ENCODE assay signal across 26 mouse cellular contexts in genomic region chr7:129303356-129303755, GRCm38 (mm10). TPM values are rescaled to one million over a fixed set of nuclear protein-coding genes. Genes with fewer than 3 reads are reported as not detected.
"Had no signal": no experiment of that assay in that cellular context is flagged by ENCODE, and none has a peak within 500 bp of the region (broad histone marks: within the 10 kb centered on the region; RNA-seq: fewer than 3 reads in every experiment).

No protein-coding gene starts in this region.

- H3K36me3 ChIP-seq: heart, embryonic 13.5 days; heart, embryonic 15.5 days; hindbrain, embryonic 13.5 days; hindbrain, embryonic 15.5 days; limb, embryonic 13.5 days; limb, embryonic 15.5 days; liver, embryonic 12.5 days had no signal

- H3K9me3 ChIP-seq: heart, embryonic 13.5 days; heart, embryonic 15.5 days; hindbrain, embryonic 13.5 days; hindbrain, embryonic 15.5 days; limb, embryonic 13.5 days; limb, embryonic 15.5 days; liver, embryonic 12.5 days had no signal

- DNase-seq: gastrocnemius, postnatal 14 days; gastrocnemius, postnatal 36 days; heart, adult 11 months; heart, adult 2 months; heart, postnatal 14 days; heart, postnatal 36 days; kidney, adult 2 months; kidney, adult 9 months; kidney, postnatal 25 days; left cerebral cortex, postnatal 4 days had no signal

- H3K27me3 ChIP-seq: heart, embryonic 13.5 days; heart, embryonic 15.5 days; hindbrain, embryonic 13.5 days; hindbrain, embryonic 15.5 days; limb, embryonic 13.5 days; limb, embryonic 15.5 days; liver, embryonic 12.5 days had no signal

- H3K9ac ChIP-seq: heart, embryonic 13.5 days; heart, embryonic 15.5 days; hindbrain, embryonic 13.5 days; hindbrain, embryonic 15.5 days; limb, embryonic 13.5 days; limb, embryonic 15.5 days; liver, embryonic 12.5 days; liver, embryonic 14.5 days had no signal

- H3K4me1 ChIP-seq: hindbrain, embryonic 15.5 days; limb, embryonic 13.5 days; limb, embryonic 15.5 days; liver, embryonic 12.5 days had no signal

- H3K4me2 ChIP-seq: heart, embryonic 11.5 days; heart, embryonic 13.5 days; heart, embryonic 15.5 days; hindbrain, embryonic 13.5 days; hindbrain, embryonic 15.5 days; limb, embryonic 13.5 days; limb, embryonic 15.5 days; liver, embryonic 12.5 days had no signal

- ATAC-seq: hindbrain, postnatal 0 days; intestine, postnatal 0 days; liver, embryonic 12.5 days had no signal

- H3K4me3 ChIP-seq: heart, adult 2 months; heart, embryonic 13.5 days; heart, embryonic 15.5 days; hindbrain, embryonic 13.5 days; hindbrain, embryonic 15.5 days; layer of hippocampus, adult 2 months; left cerebral cortex, adult 2 months; limb, embryonic 13.5 days; limb, embryonic 15.5 days; liver, embryonic 12.5 days had no signal

- H3K27ac ChIP-seq: heart, adult 2 months; heart, embryonic 13.5 days; heart, embryonic 15.5 days; hindbrain, embryonic 13.5 days; hindbrain, embryonic 15.5 days; hindbrain, postnatal 0 days; layer of hippocampus, adult 2 months; left cerebral cortex, adult 2 months; limb, embryonic 13.5 days; limb, embryonic 15.5 days; liver, embryonic 12.5 days; liver, embryonic 14.5 days had no signal

RNA-seq across cellular contexts. Expression of gene Plpp4, which starts 46.5 kb away (rescaled TPM):
- polyA plus RNA-seq: gonadal fat pad, adult 2 months; heart, adult 2 months; heart, postnatal 0 days; liver, adult 2 months; liver, embryonic 12.5 days had no signal
